Mouse (Mus musculus): ENCODE measurements around the gene Gp1bb. TPM values are rescaled to one million over a fixed set of nuclear protein-coding genes. Genes with fewer than 3 reads are reported as not detected.

The Gp1bb gene
- polyA plus RNA-seq, 1 experiment from 2014 or later: 9.8 TPM

GRCm38 (mm10) chr16:18601447-18601846, 20.8 kb downstream of the Gp1bb start:
- WGBS: 68% methylated on average over 7 of the region's 7 CpGs

GRCm38 (mm10) chr16:18598006-18598405, 24.2 kb downstream of the Gp1bb start:
- no peaks in the 10 kb centered on the region for H3K4me1 ChIP-seq (ENCODE audit: control insufficient read depth, insufficient read depth, low read length)
- no peak overlapping the region for H3K9ac ChIP-seq (ENCODE audit: low read depth, low read length)
- no peaks in the 10 kb centered on the region for H3K9me3 ChIP-seq (replicated peaks; ENCODE audit: control insufficient read depth, low read length, poor library complexity, severe bottlenecking)
- WGBS: 86% methylated on average over 3 of the region's 3 CpGs
- H3K4me2 ChIP-seq (ENCODE audit: low read length): no peak overlapping the region
- H3K4me3 ChIP-seq (ENCODE audit: low read depth, low read length): no peak overlapping the region
- peaks cover 10% of the 10 kb centered on the region for H3K27me3 ChIP-seq (ENCODE audit: control insufficient read depth, insufficient read depth, low read depth, low read length)
- no peaks in the 10 kb centered on the region for H3K36me3 ChIP-seq (ENCODE audit: control insufficient read depth, insufficient read depth, low read length)
- H3K27ac ChIP-seq (ENCODE audit: low read length): no peak overlapping the region
- ATAC-seq: no peak

More at GRCm38 (mm10) chr16:18601447-18601846, 20.8 kb downstream of the Gp1bb start:
- Histone ChIP-seq H3K4me1 (ENCODE audit: control insufficient read depth, insufficient read depth, low read length) (no peaks in the 10 kb centered on the region), H3K4me3 (ENCODE audit: low read depth, low read length) (no peak overlapping the region), H3K36me3 (ENCODE audit: control insufficient read depth, insufficient read depth, low read length) (no peaks in the 10 kb centered on the region), H3K27me3 (ENCODE audit: control insufficient read depth, insufficient read depth, low read depth, low read length) (no peaks in the 10 kb centered on the region; the same call in 1 of the 2 replicates), H3K27ac (ENCODE audit: low read length) (no peak overlapping the region), H3K9ac (ENCODE audit: low read depth, low read length) (no peak overlapping the region), H3K9me3 (replicated peaks; ENCODE audit: control insufficient read depth, low read length, poor library complexity, severe bottlenecking) (no peaks in the 10 kb centered on the region), H3K4me2 (ENCODE audit: low read length) (no peak overlapping the region)
- ATAC-seq: no peak

- no peak overlapping the region for H3K9ac ChIP-seq (ENCODE audit: low read depth, low read length)
- 38% methylated on average over 5 of the region's 5 CpGs for WGBS
- ATAC-seq: no peak
- no peaks in the 10 kb centered on the region for H3K36me3 ChIP-seq (ENCODE audit: control insufficient read depth, insufficient read depth, low read length)
- no peak overlapping the region for H3K27ac ChIP-seq (ENCODE audit: low read length)
- no peaks in the 10 kb centered on the region for H3K9me3 ChIP-seq (replicated peaks; ENCODE audit: control insufficient read depth, low read length, poor library complexity, severe bottlenecking)
- H3K4me2 ChIP-seq (ENCODE audit: low read length): no peak overlapping the region
- H3K4me1 ChIP-seq (ENCODE audit: control insufficient read depth, insufficient read depth, low read length): peaks cover 5% of the 10 kb centered on the region; the same call in 1 of the 2 replicates
- H3K4me3 ChIP-seq (ENCODE audit: low read depth, low read length): no peak overlapping the region
- peaks cover 24% of the 10 kb centered on the region for H3K27me3 ChIP-seq (ENCODE audit: control insufficient read depth, insufficient read depth, low read depth, low read length)
These were observed 25.9 kb downstream of the Gp1bb start for GRCm38 (mm10) chr16:18596255-18596654.

GRCm38 (mm10) chr16:18593930-18594329, 28.3 kb downstream of the Gp1bb start:
- no peaks in the 10 kb centered on the region for H3K9me3 ChIP-seq (replicated peaks; ENCODE audit: control insufficient read depth, low read length, poor library complexity, severe bottlenecking)
- H3K4me2 ChIP-seq (ENCODE audit: low read length): no peak overlapping the region
- H3K27ac ChIP-seq (ENCODE audit: low read length): no peak overlapping the region
- WGBS: 78% methylated on average over 2 of the region's 2 CpGs
- H3K4me1 ChIP-seq (ENCODE audit: control insufficient read depth, insufficient read depth, low read length): peaks cover 14% of the 10 kb centered on the region
- no peak overlapping the region for H3K9ac ChIP-seq (ENCODE audit: low read depth, low read length)
- no peak for ATAC-seq
- no peak overlapping the region for H3K4me3 ChIP-seq (ENCODE audit: low read depth, low read length)
- H3K36me3 ChIP-seq (ENCODE audit: control insufficient read depth, insufficient read depth, low read length): no peaks in the 10 kb centered on the region
- peaks cover 47% of the 10 kb centered on the region for H3K27me3 ChIP-seq (ENCODE audit: control insufficient read depth, insufficient read depth, low read depth, low read length)

- Histone ChIP-seq H3K4me2 (ENCODE audit: low read length) (peak overlapping the region; percentile 43), H3K27ac (ENCODE audit: low read length) (no peak overlapping the region), H3K9me3 (replicated peaks; ENCODE audit: control insufficient read depth, low read length, poor library complexity, severe bottlenecking) (no peaks in the 10 kb centered on the region), H3K4me1 (ENCODE audit: control insufficient read depth, insufficient read depth, low read length) (peaks cover 24% of the 10 kb centered on the region), H3K27me3 (ENCODE audit: control insufficient read depth, insufficient read depth, low read depth, low read length) (peaks cover 59% of the 10 kb centered on the region), H3K4me3 (ENCODE audit: low read depth, low read length) (peak overlapping the region; percentile 16; the same call in 1 of the 2 replicates), H3K36me3 (ENCODE audit: control insufficient read depth, insufficient read depth, low read length) (no peaks in the 10 kb centered on the region), H3K9ac (ENCODE audit: low read depth, low read length) (no peak overlapping the region)
- ATAC-seq: no peak
- WGBS: 1% methylated on average over 59 of the region's 59 CpGs
These were observed 30.9 kb downstream of the Gp1bb start for GRCm38 (mm10) chr16:18591047-18592018.

- Histone ChIP-seq H3K4me2 (ENCODE audit: low read length) (peak within 1 kb of the TSS; percentile 45), H3K4me1 (ENCODE audit: control insufficient read depth, insufficient read depth, low read length) (peaks cover 26% of the 10 kb centered on the region), H3K9ac (ENCODE audit: low read depth, low read length) (no peak within 1 kb of the TSS), H3K36me3 (ENCODE audit: control insufficient read depth, insufficient read depth, low read length) (no peaks in the 10 kb centered on the region), H3K27me3 (ENCODE audit: control insufficient read depth, insufficient read depth, low read depth, low read length) (peaks cover 66% of the 10 kb centered on the region), H3K9me3 (replicated peaks; ENCODE audit: control insufficient read depth, low read length, poor library complexity, severe bottlenecking) (no peaks in the 10 kb centered on the region), H3K4me3 (ENCODE audit: low read depth, low read length) (peak within 1 kb of the TSS; percentile 16; the same call in 1 of the 2 replicates), H3K27ac (ENCODE audit: low read length) (no peak within 1 kb of the TSS)
- ATAC-seq: peak; percentile 25; the same call in 1 of the 2 replicates
- 2% methylated on average over 48 of the region's 48 CpGs for WGBS
These were observed 32.1 kb downstream of the Gp1bb start, which contains the start of gene Tbx1 for GRCm38 (mm10) chr16:18589804-18590790. TSS of gene Tbx1 (minus strand) at chr16:18590671.

GRCm38 (mm10) chr16:18589080-18589621, 33.1 kb downstream of the Gp1bb start:
- Histone ChIP-seq H3K4me2 (ENCODE audit: low read length) (no peak overlapping the region), H3K27ac (ENCODE audit: low read length) (no peak overlapping the region), H3K27me3 (ENCODE audit: control insufficient read depth, insufficient read depth, low read depth, low read length) (peaks cover 75% of the 10 kb centered on the region), H3K9ac (ENCODE audit: low read depth, low read length) (no peak overlapping the region), H3K4me1 (ENCODE audit: control insufficient read depth, insufficient read depth, low read length) (peaks cover 26% of the 10 kb centered on the region), H3K4me3 (ENCODE audit: low read depth, low read length) (no peak overlapping the region), H3K9me3 (replicated peaks; ENCODE audit: control insufficient read depth, low read length, poor library complexity, severe bottlenecking) (no peaks in the 10 kb centered on the region), H3K36me3 (ENCODE audit: control insufficient read depth, insufficient read depth, low read length) (no peaks in the 10 kb centered on the region)
- ATAC-seq: no peak
- 8% methylated on average over 9 of the region's 9 CpGs for WGBS

- Histone ChIP-seq H3K27me3 (ENCODE audit: control insufficient read depth, insufficient read depth, low read depth, low read length) (peaks cover 77% of the 10 kb centered on the region), H3K4me3 (ENCODE audit: low read depth, low read length) (no peak overlapping the region), H3K4me1 (ENCODE audit: control insufficient read depth, insufficient read depth, low read length) (peaks cover 26% of the 10 kb centered on the region), H3K4me2 (ENCODE audit: low read length) (no peak overlapping the region), H3K9ac (ENCODE audit: low read depth, low read length) (no peak overlapping the region), H3K9me3 (replicated peaks; ENCODE audit: control insufficient read depth, low read length, poor library complexity, severe bottlenecking) (no peaks in the 10 kb centered on the region), H3K36me3 (ENCODE audit: control insufficient read depth, insufficient read depth, low read length) (no peaks in the 10 kb centered on the region), H3K27ac (ENCODE audit: low read length) (no peak overlapping the region)
- 4% methylated on average over 31 of the region's 31 CpGs for WGBS
- ATAC-seq: no peak
These were observed 33.5 kb downstream of the Gp1bb start for GRCm38 (mm10) chr16:18588738-18589055.

Data from midbrain, embryonic 16.5 days (tissue).